Comparison of ENCODE assay signal across 16 mouse cellular contexts in genomic region chr2:65221646-65222045, GRCm38 (mm10).
"Had no signal": no experiment of that assay in that cellular context is flagged by ENCODE, and none has a peak within 500 bp of the region (broad histone marks: within the 10 kb centered on the region; RNA-seq: fewer than 3 reads in every experiment).

No protein-coding gene starts in this region.

- H3K27ac ChIP-seq: layer of hippocampus, adult 2 months; limb, embryonic 12.5 days; liver, embryonic 13.5 days; lung, embryonic 15.5 days; macrophage; midbrain, embryonic 15.5 days; neural tube, embryonic 12.5 days; stomach, postnatal 0 days had no signal

- H3K9me3 ChIP-seq: limb, embryonic 12.5 days; liver, embryonic 13.5 days; lung, embryonic 15.5 days; megakaryocyte, embryonic 14.5 days; midbrain, embryonic 15.5 days; neural tube, embryonic 12.5 days had no signal

- H3K4me2 ChIP-seq: limb, embryonic 12.5 days; liver, embryonic 13.5 days; lung, embryonic 15.5 days; midbrain, embryonic 11.5 days; midbrain, embryonic 15.5 days; neural tube, embryonic 12.5 days had no signal

- H3K27me3 ChIP-seq: limb, embryonic 12.5 days; liver, embryonic 13.5 days; lung, embryonic 15.5 days; megakaryocyte, embryonic 14.5 days; midbrain, embryonic 15.5 days; neural tube, embryonic 12.5 days had no signal

- ATAC-seq: liver, postnatal 0 days; midbrain, embryonic 15.5 days had no signal

- H3K9ac ChIP-seq: limb, embryonic 12.5 days; liver, embryonic 13.5 days; liver, postnatal 0 days; lung, embryonic 15.5 days; midbrain, embryonic 15.5 days; neural tube, embryonic 12.5 days had no signal

- H3K4me1 ChIP-seq: liver, embryonic 13.5 days; megakaryocyte, embryonic 14.5 days; midbrain, embryonic 15.5 days; neural tube, embryonic 12.5 days had no signal

- DNase-seq: kidney, postnatal 36 days; liver; liver, embryonic 13.5 days; liver, postnatal 0 days; lung, postnatal 14 days; thymus, adult 18-20 months; thymus, postnatal 14 days had no signal

- H3K36me3 ChIP-seq: limb, embryonic 12.5 days; liver, embryonic 13.5 days; lung, embryonic 15.5 days; midbrain, embryonic 15.5 days; neural tube, embryonic 12.5 days had no signal

- H3K4me3 ChIP-seq: layer of hippocampus, adult 2 months; limb, embryonic 12.5 days; liver, embryonic 13.5 days; lung, embryonic 15.5 days; megakaryocyte, embryonic 14.5 days; midbrain, embryonic 15.5 days; neural tube, embryonic 12.5 days had no signal
